Mouse (Mus musculus): ENCODE data around the gene Snai1. TPM values are rescaled to one million over a fixed set of nuclear protein-coding genes. Genes with fewer than 3 reads are reported as not detected.

Gene Snai1
- polyA plus RNA-seq, 1 experiment from 2014 or later = 4.7 TPM

GRCm38 (mm10) chr2:167538671-167539306 is 794 bp downstream of the Snai1 start:
- Histone ChIP-seq H3K4me3 (ENCODE audit: low read depth, low read length) (peak overlapping the region; percentile 52), H3K4me2 (ENCODE audit: low read length) (peak overlapping the region; percentile 98), H3K27ac (ENCODE audit: low read length) (no peak overlapping the region), H3K9me3 (replicated peaks; ENCODE audit: control insufficient read depth, low read length, poor library complexity, severe bottlenecking) (no peaks in the 10 kb centered on the region), H3K27me3 (ENCODE audit: control insufficient read depth, insufficient read depth, low read depth, low read length) (peaks cover 36% of the 10 kb centered on the region), H3K36me3 (ENCODE audit: control insufficient read depth, insufficient read depth, low read length) (no peaks in the 10 kb centered on the region), H3K9ac (ENCODE audit: low read depth, low read length) (no peak overlapping the region), H3K4me1 (ENCODE audit: control insufficient read depth, insufficient read depth, low read length) (peaks cover 12% of the 10 kb centered on the region)
- 34% methylated on average over 34 of the region's 34 CpGs for WGBS
- no peak for ATAC-seq

DNA sequence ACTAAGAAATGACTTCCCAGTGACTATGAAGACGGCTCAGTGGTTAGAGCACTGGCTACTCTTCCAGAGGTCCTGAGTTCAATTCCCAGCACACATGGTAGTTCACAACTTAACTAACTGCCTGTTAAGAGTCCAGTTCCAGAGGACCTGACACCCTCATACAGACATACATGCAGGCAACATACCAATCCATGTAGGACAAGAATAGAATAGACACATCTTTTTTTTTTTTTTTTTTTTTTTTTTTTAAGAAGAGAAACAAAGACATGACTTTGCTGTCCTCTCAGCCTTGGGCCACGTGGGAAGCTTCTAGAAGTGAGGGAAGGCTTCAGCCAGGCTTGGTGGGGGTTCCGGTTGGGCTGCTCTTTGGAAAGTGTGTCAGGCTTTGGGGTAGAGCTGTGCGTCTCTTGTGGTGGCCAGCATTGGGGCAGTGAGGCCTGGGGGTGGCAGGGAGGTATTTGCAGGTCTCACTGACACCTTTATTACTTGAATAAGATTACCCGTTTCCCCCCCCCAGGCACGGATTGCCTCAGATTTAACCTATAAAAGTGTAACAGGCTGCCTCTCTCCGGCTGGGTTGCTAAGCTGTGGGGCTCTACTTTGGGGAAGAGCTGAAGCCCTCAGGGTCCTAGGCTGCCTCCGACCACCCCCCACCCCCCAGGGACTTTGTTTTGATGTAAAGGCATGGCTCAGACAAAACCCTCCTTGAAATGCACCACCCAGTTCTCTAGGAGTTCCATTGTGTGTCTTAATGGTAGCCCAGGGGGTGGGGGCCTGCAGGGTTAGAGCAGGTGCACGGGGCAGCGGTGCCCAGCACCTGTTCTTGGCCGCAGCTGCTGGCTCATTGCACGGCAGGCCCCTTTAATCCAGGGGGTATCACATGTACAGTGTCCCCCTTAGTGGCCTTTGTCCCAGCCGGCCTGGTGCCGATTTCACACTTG is 1.8 kb downstream of the Snai1 start:
- no peaks in the 10 kb centered on the region for H3K9me3 ChIP-seq (replicated peaks; ENCODE audit: control insufficient read depth, low read length, poor library complexity, severe bottlenecking)
- H3K4me1 ChIP-seq (ENCODE audit: control insufficient read depth, insufficient read depth, low read length) = peaks cover 12% of the 10 kb centered on the region
- peaks cover 36% of the 10 kb centered on the region for H3K27me3 ChIP-seq (ENCODE audit: control insufficient read depth, insufficient read depth, low read depth, low read length)
- no peaks in the 10 kb centered on the region for H3K36me3 ChIP-seq (ENCODE audit: control insufficient read depth, insufficient read depth, low read length)
- H3K9ac ChIP-seq (ENCODE audit: low read depth, low read length) = no peak overlapping the region
- no peak for ATAC-seq
- H3K4me3 ChIP-seq (ENCODE audit: low read depth, low read length) = no peak overlapping the region
- WGBS = 18% methylated on average over 14 of the region's 14 CpGs
- H3K27ac ChIP-seq (ENCODE audit: low read length) = no peak overlapping the region
- H3K4me2 ChIP-seq (ENCODE audit: low read length) = no peak overlapping the region

DNA sequence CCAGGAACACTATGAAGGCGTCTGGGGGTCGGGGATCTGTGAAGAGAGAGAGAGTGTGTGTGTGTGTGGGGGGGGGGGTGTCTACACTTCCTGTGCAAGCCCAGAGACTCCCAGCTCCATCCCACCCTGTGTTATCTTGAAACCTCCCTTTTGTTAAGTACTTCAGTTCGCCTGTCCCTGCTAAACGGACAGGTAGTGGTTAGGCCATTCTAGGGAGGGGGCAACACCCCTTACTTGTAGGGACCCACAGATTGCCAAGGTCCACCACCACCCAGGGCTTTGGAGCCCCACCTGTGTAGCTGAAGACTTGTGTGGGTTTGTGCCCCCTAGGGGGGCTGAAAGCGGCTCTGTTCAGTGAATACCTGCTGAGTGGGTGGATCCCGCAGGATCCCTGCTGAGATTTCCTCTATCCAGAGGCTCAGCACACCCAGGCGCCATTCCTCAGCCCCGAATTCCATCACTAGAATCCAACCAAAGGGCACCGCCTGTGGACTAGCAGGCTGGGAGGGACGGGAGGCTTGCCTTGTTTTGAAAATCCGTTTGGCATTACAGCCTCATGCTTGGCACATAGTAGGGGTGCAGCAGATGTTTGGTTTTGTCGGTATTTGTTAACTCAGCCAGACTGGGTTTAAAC is 2.6 kb downstream of the Snai1 start:
- Histone ChIP-seq H3K36me3 (ENCODE audit: control insufficient read depth, insufficient read depth, low read length) (no peaks in the 10 kb centered on the region), H3K9ac (ENCODE audit: low read depth, low read length) (no peak overlapping the region), H3K4me1 (ENCODE audit: control insufficient read depth, insufficient read depth, low read length) (peaks cover 12% of the 10 kb centered on the region), H3K4me2 (ENCODE audit: low read length) (0 out of 2 replicates have a peak overlapping the region, but pooled peaks have one; percentile 1), H3K9me3 (replicated peaks; ENCODE audit: control insufficient read depth, low read length, poor library complexity, severe bottlenecking) (no peaks in the 10 kb centered on the region), H3K27me3 (ENCODE audit: control insufficient read depth, insufficient read depth, low read depth, low read length) (peaks cover 34% of the 10 kb centered on the region), H3K4me3 (ENCODE audit: low read depth, low read length) (no peak overlapping the region), H3K27ac (ENCODE audit: low read length) (no peak overlapping the region)
- WGBS = 17% methylated on average over 12 of the region's 12 CpGs
- ATAC-seq = no peak

DNA sequence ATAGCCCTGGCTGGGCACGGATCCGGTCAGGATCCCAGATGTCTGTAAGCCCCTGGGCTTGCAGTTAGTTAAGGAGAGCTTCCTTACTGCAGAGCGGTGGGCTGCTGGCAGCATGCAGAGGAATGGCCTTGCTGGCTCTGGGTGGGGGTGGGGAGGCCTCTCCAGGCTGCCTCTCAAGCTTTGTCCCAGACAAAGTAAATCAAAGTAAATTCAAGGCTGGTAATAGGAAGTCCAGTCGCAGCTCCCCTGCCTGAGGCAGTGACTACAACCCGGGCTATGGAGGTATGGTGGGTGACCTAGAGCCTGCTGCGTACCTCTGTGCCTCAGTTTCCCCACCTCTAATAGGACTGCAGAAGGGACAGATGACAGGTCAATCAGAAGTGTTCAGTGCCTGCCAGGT is 3.3 kb downstream of the Snai1 start:
- H3K9ac ChIP-seq (ENCODE audit: low read depth, low read length) = no peak overlapping the region
- no peak overlapping the region for H3K27ac ChIP-seq (ENCODE audit: low read length)
- whole genome bisulfite sequencing = 7% methylated on average over 6 of the region's 6 CpGs
- H3K9me3 ChIP-seq (replicated peaks; ENCODE audit: control insufficient read depth, low read length, poor library complexity, severe bottlenecking) = no peaks in the 10 kb centered on the region
- no peak overlapping the region for H3K4me2 ChIP-seq (ENCODE audit: low read length)
- peaks cover 12% of the 10 kb centered on the region for H3K4me1 ChIP-seq (ENCODE audit: control insufficient read depth, insufficient read depth, low read length)
- no peak overlapping the region for H3K4me3 ChIP-seq (ENCODE audit: low read depth, low read length)
- H3K36me3 ChIP-seq (ENCODE audit: control insufficient read depth, insufficient read depth, low read length) = no peaks in the 10 kb centered on the region
- peaks cover 28% of the 10 kb centered on the region for H3K27me3 ChIP-seq (ENCODE audit: control insufficient read depth, insufficient read depth, low read depth, low read length)
- ATAC-seq = no peak

- WGBS = 68% methylated on average over 12 of the region's 12 CpGs
- no peaks in the 10 kb centered on the region for H3K36me3 ChIP-seq (ENCODE audit: control insufficient read depth, insufficient read depth, low read length)
- H3K9me3 ChIP-seq (replicated peaks; ENCODE audit: control insufficient read depth, low read length, poor library complexity, severe bottlenecking) = no peaks in the 10 kb centered on the region
- H3K9ac ChIP-seq (ENCODE audit: low read depth, low read length) = no peak overlapping the region
- no peak overlapping the region for H3K27ac ChIP-seq (ENCODE audit: low read length)
- no peak overlapping the region for H3K4me2 ChIP-seq (ENCODE audit: low read length)
- no peak overlapping the region for H3K4me3 ChIP-seq (ENCODE audit: low read depth, low read length)
- no peak for ATAC-seq
- peaks cover 24% of the 10 kb centered on the region for H3K27me3 ChIP-seq (ENCODE audit: control insufficient read depth, insufficient read depth, low read depth, low read length)
- peaks cover 12% of the 10 kb centered on the region for H3K4me1 ChIP-seq (ENCODE audit: control insufficient read depth, insufficient read depth, low read length)
Measured at GRCm38 (mm10) chr2:167541761-167542160, 3.8 kb downstream of the Snai1 start.

- 79% methylated on average over 4 of the region's 4 CpGs for WGBS
Measured at GRCm38 (mm10) chr2:167542361-167542760, 4.4 kb downstream of the Snai1 start.

DNA sequence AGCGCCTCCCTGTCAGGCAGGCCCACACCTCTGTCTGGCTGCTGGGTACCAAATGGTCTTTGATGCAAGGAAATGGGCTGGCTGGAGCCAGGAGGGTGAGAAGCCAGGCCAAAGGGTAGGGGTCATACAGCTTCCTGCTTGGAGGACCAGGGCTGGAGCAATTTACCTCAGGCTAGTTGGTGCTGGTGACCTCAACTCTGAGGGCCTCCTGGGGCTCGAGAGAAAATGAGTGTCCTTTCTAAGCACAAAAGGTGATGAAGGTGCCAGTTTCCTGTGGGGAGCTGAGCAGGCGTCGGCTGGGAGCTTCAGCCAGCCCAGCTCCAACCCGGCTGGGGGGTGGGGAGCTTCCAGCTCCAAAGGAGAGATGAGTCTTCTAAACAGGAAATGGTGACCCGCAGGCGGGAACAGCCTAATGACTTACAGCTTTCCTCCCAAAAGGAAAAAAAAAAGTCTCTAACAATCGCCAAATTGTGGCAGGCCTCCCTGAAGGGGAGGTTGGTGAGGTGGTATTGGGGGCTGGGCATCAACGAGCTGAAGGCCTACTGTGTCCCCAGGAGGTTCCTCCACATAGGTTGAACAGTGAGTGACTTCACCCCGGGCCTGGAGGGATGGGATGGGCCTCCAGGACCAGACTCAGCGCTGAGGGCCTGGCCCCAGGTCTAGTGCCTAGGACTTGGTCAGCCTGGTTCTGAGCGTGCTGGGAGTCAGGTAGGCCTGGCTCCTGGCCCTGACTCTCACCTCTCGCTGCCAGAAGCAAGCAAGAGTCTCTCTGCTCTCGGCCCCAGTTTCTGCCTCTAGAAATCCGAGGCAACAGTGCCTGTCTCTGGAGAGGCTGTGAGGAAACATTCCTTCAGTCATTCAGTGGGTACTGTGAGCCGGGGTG is 5.4 kb downstream of the Snai1 start:
- peaks cover 15% of the 10 kb centered on the region for H3K27me3 ChIP-seq (ENCODE audit: control insufficient read depth, insufficient read depth, low read depth, low read length)
- H3K4me1 ChIP-seq (ENCODE audit: control insufficient read depth, insufficient read depth, low read length) = peaks cover 4% of the 10 kb centered on the region
- 39% methylated on average over 16 of the region's 16 CpGs for WGBS
- H3K27ac ChIP-seq (ENCODE audit: low read length) = peak overlapping the region; percentile 34; the same call in 1 of the 2 replicates
- no peaks in the 10 kb centered on the region for H3K9me3 ChIP-seq (replicated peaks; ENCODE audit: control insufficient read depth, low read length, poor library complexity, severe bottlenecking)
- no peak overlapping the region for H3K4me3 ChIP-seq (ENCODE audit: low read depth, low read length)
- no peak overlapping the region for H3K4me2 ChIP-seq (ENCODE audit: low read length)
- no peaks in the 10 kb centered on the region for H3K36me3 ChIP-seq (ENCODE audit: control insufficient read depth, insufficient read depth, low read length)
- ATAC-seq = no peak
- no peak overlapping the region for H3K9ac ChIP-seq (ENCODE audit: low read depth, low read length)

More at GRCm38 (mm10) chr2:167542361-167542760, 4.4 kb downstream of the Snai1 start:
- no peak overlapping the region for H3K27ac ChIP-seq (ENCODE audit: low read length)
- no peaks in the 10 kb centered on the region for H3K36me3 ChIP-seq (ENCODE audit: control insufficient read depth, insufficient read depth, low read length)
- peaks cover 18% of the 10 kb centered on the region for H3K27me3 ChIP-seq (ENCODE audit: control insufficient read depth, insufficient read depth, low read depth, low read length)
- no peak overlapping the region for H3K4me2 ChIP-seq (ENCODE audit: low read length)
- no peak overlapping the region for H3K9ac ChIP-seq (ENCODE audit: low read depth, low read length)
- H3K9me3 ChIP-seq (replicated peaks; ENCODE audit: control insufficient read depth, low read length, poor library complexity, severe bottlenecking) = no peaks in the 10 kb centered on the region
- H3K4me3 ChIP-seq (ENCODE audit: low read depth, low read length) = no peak overlapping the region
- ATAC-seq = no peak
- peaks cover 10% of the 10 kb centered on the region for H3K4me1 ChIP-seq (ENCODE audit: control insufficient read depth, insufficient read depth, low read length)

GRCm38 (mm10) chr2:167544004-167544356 is 6.0 kb downstream of the Snai1 start:
- Histone ChIP-seq H3K9me3 (replicated peaks; ENCODE audit: control insufficient read depth, low read length, poor library complexity, severe bottlenecking) (no peaks in the 10 kb centered on the region), H3K36me3 (ENCODE audit: control insufficient read depth, insufficient read depth, low read length) (no peaks in the 10 kb centered on the region), H3K27ac (ENCODE audit: low read length) (peak overlapping the region; percentile 34; the same call in 1 of the 2 replicates), H3K27me3 (ENCODE audit: control insufficient read depth, insufficient read depth, low read depth, low read length) (peaks cover 10% of the 10 kb centered on the region; the same call in 1 of the 2 replicates), H3K4me2 (ENCODE audit: low read length) (no peak overlapping the region), H3K9ac (ENCODE audit: low read depth, low read length) (no peak overlapping the region), H3K4me1 (ENCODE audit: control insufficient read depth, insufficient read depth, low read length) (peaks cover 3% of the 10 kb centered on the region; the same call in 1 of the 2 replicates), H3K4me3 (ENCODE audit: low read depth, low read length) (no peak overlapping the region)
- ATAC-seq = no peak
- 21% methylated on average over 4 of the region's 4 CpGs for WGBS

Data from midbrain, embryonic 16.5 days (tissue).